ENCODE assay signal across 24 mouse cellular contexts in the genomic region with DNA sequence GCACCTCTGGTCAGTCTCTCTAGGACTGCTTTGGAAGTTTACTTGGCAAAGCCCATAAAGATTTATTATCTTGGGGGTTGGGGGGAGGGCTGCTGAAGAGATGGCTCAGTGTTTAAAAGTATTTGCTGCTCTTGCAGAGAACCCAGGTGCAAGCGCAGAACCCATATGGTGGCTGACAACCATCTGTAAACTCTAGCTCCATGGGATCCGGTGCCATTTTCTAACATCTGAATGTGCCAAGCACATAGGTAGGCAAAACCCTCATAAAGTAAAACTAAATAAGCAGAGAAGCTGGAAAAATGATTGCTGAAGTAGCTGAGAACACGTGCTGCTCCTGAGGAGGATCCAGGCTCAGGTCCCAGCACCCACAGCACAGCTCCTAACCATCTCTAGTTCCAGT.
"Had no signal": no experiment of that assay in that cellular context is flagged by ENCODE, and none has a peak within 500 bp of the region (broad histone marks: within the 10 kb centered on the region; RNA-seq: fewer than 3 reads in every experiment).

No protein-coding gene starts in this region.

- H3K9ac ChIP-seq: intestine, embryonic 15.5 days; limb, embryonic 12.5 days; limb, embryonic 15.5 days; liver, embryonic 12.5 days; liver, embryonic 15.5 days; lung, embryonic 15.5 days; midbrain, embryonic 13.5 days; neural tube, embryonic 13.5 days had no signal

- H3K9me3 ChIP-seq: intestine, embryonic 15.5 days; limb, embryonic 12.5 days; limb, embryonic 15.5 days; liver, embryonic 12.5 days; liver, embryonic 15.5 days; lung, embryonic 15.5 days; megakaryocyte, embryonic 14.5 days; midbrain, embryonic 10.5 days; midbrain, embryonic 13.5 days; neural tube, embryonic 13.5 days had no signal

- ATAC-seq: intestine, embryonic 15.5 days; liver, embryonic 12.5 days; midbrain, embryonic 13.5 days; midbrain, embryonic 16.5 days had no signal

- H3K4me1 ChIP-seq: intestine, embryonic 15.5 days; limb, embryonic 15.5 days; liver, embryonic 12.5 days; liver, embryonic 15.5 days; lung, embryonic 15.5 days; midbrain, embryonic 10.5 days; midbrain, embryonic 13.5 days; neural tube, embryonic 13.5 days had no signal

- DNase-seq: kidney, adult 18-20 months; kidney, adult 9 months; kidney, postnatal 14 days; kidney, postnatal 4 days; left cerebral cortex, postnatal 4 days; lung, adult 18-20 months; lung, postnatal 10 days; lung, postnatal 36 days; retina, postnatal 1 day; thymus, adult 18-20 months; thymus, postnatal 36 days had no signal

- H3K27ac ChIP-seq: intestine, embryonic 15.5 days; limb, embryonic 12.5 days; limb, embryonic 15.5 days; liver, embryonic 12.5 days; liver, embryonic 15.5 days; lung, embryonic 15.5 days; midbrain, embryonic 10.5 days; midbrain, embryonic 13.5 days; neural tube, embryonic 13.5 days; stomach, postnatal 0 days had no signal

- H3K27me3 ChIP-seq: intestine, embryonic 15.5 days; limb, embryonic 12.5 days; limb, embryonic 15.5 days; liver, embryonic 12.5 days; liver, embryonic 15.5 days; lung, embryonic 15.5 days; megakaryocyte, embryonic 14.5 days; midbrain, embryonic 13.5 days; neural tube, embryonic 13.5 days had no signal

- H3K4me2 ChIP-seq: intestine, embryonic 15.5 days; limb, embryonic 12.5 days; limb, embryonic 15.5 days; liver, embryonic 12.5 days; liver, embryonic 15.5 days; lung, embryonic 15.5 days; midbrain, embryonic 13.5 days; neural tube, embryonic 13.5 days had no signal

- H3K4me3 ChIP-seq: intestine, embryonic 15.5 days; limb, embryonic 12.5 days; limb, embryonic 15.5 days; liver, embryonic 12.5 days; liver, embryonic 15.5 days; lung, embryonic 15.5 days; megakaryocyte, embryonic 14.5 days; midbrain, embryonic 10.5 days; midbrain, embryonic 13.5 days; myocyte; neural tube, embryonic 13.5 days had no signal
